ENCODE assay signal across 9 mouse cellular contexts in genomic region chr8:11957046-11957783, GRCm38 (mm10).
DNase-seq lines count a peak whose midpoint lies in the region; ATAC-seq and TF ChIP-seq lines count a peak whose summit lies in the region.
"Had no signal": no experiment of that assay in that cellular context is flagged by ENCODE, and none has a peak within 500 bp of the region (broad histone marks: within the 10 kb centered on the region; RNA-seq: fewer than 3 reads in every experiment).

No protein-coding gene starts in this region.

- intact Hi-C loops in left cerebral cortex, postnatal 14 days (cut with DNase I): loop anchor here (2.0 kb wide), 3 partner anchors 608 to 722 kb away; no protein-coding TSS in a partner anchor

- no peaks in the 10 kb centered on the region for H3K9me3 ChIP-seq in liver, embryonic 14.5 days (ENCODE audit: control insufficient read depth, low read length)
- H3K9me3 ChIP-seq in liver, embryonic 11.5 days (ENCODE audit: control insufficient read depth, low read length): no peaks in the 10 kb centered on the region
- H3K9me3 ChIP-seq in hindbrain, embryonic 11.5 days (ENCODE audit: control insufficient read depth, low read length): no peaks in the 10 kb centered on the region
- no peaks in the 10 kb centered on the region for H3K9me3 ChIP-seq in neural tube, embryonic 14.5 days (ENCODE audit: control insufficient read depth, low read length)
- H3K9me3 ChIP-seq: lung, embryonic 15.5 days had no signal

- no peak overlapping the region for H3K9ac ChIP-seq in liver, embryonic 14.5 days (replicated peaks)
- H3K9ac ChIP-seq in liver, embryonic 11.5 days (ENCODE audit: low read depth, low read length): no peak overlapping the region
- no peak overlapping the region for H3K9ac ChIP-seq in hindbrain, embryonic 11.5 days (ENCODE audit: low read depth, low read length)
- no peak overlapping the region for H3K9ac ChIP-seq in neural tube, embryonic 14.5 days (replicated peaks; ENCODE audit: low read depth, low read length)
- H3K9ac ChIP-seq: lung, embryonic 15.5 days had no signal

- H3K4me1 ChIP-seq in liver, embryonic 14.5 days (replicated peaks; ENCODE audit: control insufficient read depth in 2 of 2, insufficient read depth in 2 of 2, low read length in 1 of 2): no peaks in the 10 kb centered on the region
- H3K4me1 ChIP-seq in liver, embryonic 11.5 days (replicated peaks; ENCODE audit: control insufficient read depth, insufficient read depth, low read length): no peaks in the 10 kb centered on the region
- H3K4me1 ChIP-seq in cortical plate, adult 2 months (ENCODE audit: control insufficient read depth, insufficient read depth, low read length): no peaks in the 10 kb centered on the region
- no peaks in the 10 kb centered on the region for H3K4me1 ChIP-seq in hindbrain, embryonic 11.5 days (replicated peaks; ENCODE audit: control insufficient read depth, insufficient read depth, low read length)
- no peaks in the 10 kb centered on the region for H3K4me1 ChIP-seq in neural tube, embryonic 14.5 days (ENCODE audit: control insufficient read depth, insufficient read depth, low read length)
- H3K4me1 ChIP-seq: lung, embryonic 15.5 days had no signal

- no peak for TF ChIP-seq POLR2A in cortical plate, adult 2 months (IDR thresholded peaks at IDR 0.05; ENCODE audit: extremely low read depth, insufficient read depth, low read length)

- 59% methylated on average over 7 of the region's 7 CpGs for WGBS in liver, embryonic 14.5 days (ENCODE audit: insufficient replicate concordance)
- WGBS in liver, embryonic 11.5 days: 67% methylated on average over 7 of the region's 7 CpGs
- 69% methylated on average over 7 of the region's 7 CpGs for WGBS in hindbrain, embryonic 11.5 days
- 75% methylated on average over 7 of the region's 7 CpGs for WGBS in neural tube, embryonic 14.5 days

- TF ChIP-seq CTCF in liver, embryonic 14.5 days (IDR thresholded peaks at IDR 0.05; ENCODE audit: low read depth): peak; percentile 49
- TF ChIP-seq CTCF in cortical plate, adult 2 months (IDR thresholded peaks at IDR 0.05; ENCODE audit: extremely low read depth, insufficient read depth, low read length): peak; percentile 53

- H3K27ac ChIP-seq in liver, embryonic 14.5 days: no peak overlapping the region
- no peak overlapping the region for H3K27ac ChIP-seq in liver, embryonic 11.5 days (ENCODE audit: low read depth, low read length)
- no peak overlapping the region for H3K27ac ChIP-seq in cortical plate, adult 2 months (ENCODE audit: insufficient read depth, low read length)
- H3K27ac ChIP-seq in hindbrain, embryonic 11.5 days (ENCODE audit: low read depth, low read length): no peak overlapping the region
- no peak overlapping the region for H3K27ac ChIP-seq in neural tube, embryonic 14.5 days (ENCODE audit: low read depth, low read length)
- H3K27ac ChIP-seq: lung, embryonic 15.5 days had no signal

- no peaks in the 10 kb centered on the region for H3K36me3 ChIP-seq in liver, embryonic 14.5 days (replicated peaks; ENCODE audit: control insufficient read depth, insufficient read depth, low read depth)
- H3K36me3 ChIP-seq in liver, embryonic 11.5 days (ENCODE audit: control insufficient read depth, insufficient read depth, low read length): no peaks in the 10 kb centered on the region
- no peaks in the 10 kb centered on the region for H3K36me3 ChIP-seq in hindbrain, embryonic 11.5 days (ENCODE audit: control insufficient read depth, insufficient read depth, low read length)
- H3K36me3 ChIP-seq in neural tube, embryonic 14.5 days (ENCODE audit: control insufficient read depth, insufficient read depth, low read length): no peaks in the 10 kb centered on the region
- H3K36me3 ChIP-seq: lung, embryonic 15.5 days had no signal

- no peak for ATAC-seq in liver, embryonic 14.5 days (ENCODE audit: insufficient read depth)
- no peak for ATAC-seq in liver, embryonic 11.5 days (replicated peaks; ENCODE audit: low FRiP score)
- peak; percentile 56; the same call in 1 of the 2 replicates for ATAC-seq in hindbrain, embryonic 11.5 days (ENCODE audit: low FRiP score)
- ATAC-seq in neural tube, embryonic 14.5 days (ENCODE audit: low read depth): peak; percentile 38; the same call in 1 of the 2 replicates

- no peaks in the 10 kb centered on the region for H3K27me3 ChIP-seq in liver, embryonic 14.5 days (ENCODE audit: control insufficient read depth, insufficient read depth, low read length)
- no peaks in the 10 kb centered on the region for H3K27me3 ChIP-seq in liver, embryonic 11.5 days (replicated peaks; ENCODE audit: control insufficient read depth, insufficient read depth, low read length)
- H3K27me3 ChIP-seq in hindbrain, embryonic 11.5 days (ENCODE audit: control insufficient read depth, insufficient read depth, low read length): peaks cover 3% of the 10 kb centered on the region; the same call in 1 of the 2 replicates
- 0 out of 2 replicates have a peak, but pooled peaks cover 3% of the 10 kb centered on the region for H3K27me3 ChIP-seq in neural tube, embryonic 14.5 days (ENCODE audit: control insufficient read depth, insufficient read depth, low read length)
- H3K27me3 ChIP-seq: lung, embryonic 15.5 days had no signal

- no peak overlapping the region for H3K4me3 ChIP-seq in liver, embryonic 14.5 days (ENCODE audit: insufficient read depth in 1 of 2, low read depth in 2 of 2, low read length in 2 of 2)
- H3K4me3 ChIP-seq in liver, embryonic 11.5 days (ENCODE audit: low read depth, low read length): no peak overlapping the region
- H3K4me3 ChIP-seq in cortical plate, adult 2 months (ENCODE audit: insufficient read depth, low read length): no peak overlapping the region
- H3K4me3 ChIP-seq in hindbrain, embryonic 11.5 days (ENCODE audit: low read depth, low read length): no peak overlapping the region
- H3K4me3 ChIP-seq in neural tube, embryonic 14.5 days (ENCODE audit: low read depth, low read length): no peak overlapping the region
- H3K4me3 ChIP-seq: lung, embryonic 15.5 days had no signal

- H3K4me2 ChIP-seq in liver, embryonic 14.5 days (ENCODE audit: low read depth): no peak overlapping the region
- no peak overlapping the region for H3K4me2 ChIP-seq in liver, embryonic 11.5 days
- no peak overlapping the region for H3K4me2 ChIP-seq in hindbrain, embryonic 11.5 days (replicated peaks; ENCODE audit: low read depth, low read length)
- H3K4me2 ChIP-seq in neural tube, embryonic 14.5 days (ENCODE audit: low read depth, low read length): no peak overlapping the region
- H3K4me2 ChIP-seq: lung, embryonic 15.5 days had no signal

- no peak for TF ChIP-seq EP300 in liver, embryonic 14.5 days (IDR thresholded peaks at IDR 0.05; ENCODE audit: low read depth)

- no peak for DNase-seq in liver, embryonic 14.5 days (ENCODE audit: low read depth in 3 of 3, low spot score in 3 of 3)
- DNase-seq in liver, embryonic 11.5 days (ENCODE audit: low spot score): no peak
- DNase-seq in R1 (ENCODE audit: low read depth, low spot score): peak; percentile 68
- peak; percentile 66 for DNase-seq in hindbrain, embryonic 11.5 days (ENCODE audit: low spot score)
- DNase-seq in left cerebral cortex, postnatal 14 days (ENCODE audit: low spot score in 2 of 2): peak; percentile 69 to 75
- no peak for DNase-seq in gastrocnemius, postnatal 4 days (ENCODE audit: low spot score in 2 of 2)

Comparison
In these comparisons a context has a peak if more than half of its experiments do, and no peak if none do; other contexts are left out.
1. ATAC-seq: peak in hindbrain, embryonic 11.5 days (single experiment) and neural tube, embryonic 14.5 days (single experiment); none in liver, embryonic 14.5 days (single experiment) and liver, embryonic 11.5 days (single experiment).
2. DNase-seq: peak in R1 (single experiment), hindbrain, embryonic 11.5 days (single experiment) and left cerebral cortex, postnatal 14 days (2 of 2); none in liver, embryonic 14.5 days (0 of 3), liver, embryonic 11.5 days (single experiment) and gastrocnemius, postnatal 4 days (0 of 2).